Mouse (Mus musculus): ENCODE results near the gene Gm11213. TPM values are rescaled to one million over a fixed set of nuclear protein-coding genes. Genes with fewer than 3 reads are reported as not detected.

The Gm11213 gene
- polyA plus RNA-seq, 1 experiment from 2014 or later: not detected

DNA sequence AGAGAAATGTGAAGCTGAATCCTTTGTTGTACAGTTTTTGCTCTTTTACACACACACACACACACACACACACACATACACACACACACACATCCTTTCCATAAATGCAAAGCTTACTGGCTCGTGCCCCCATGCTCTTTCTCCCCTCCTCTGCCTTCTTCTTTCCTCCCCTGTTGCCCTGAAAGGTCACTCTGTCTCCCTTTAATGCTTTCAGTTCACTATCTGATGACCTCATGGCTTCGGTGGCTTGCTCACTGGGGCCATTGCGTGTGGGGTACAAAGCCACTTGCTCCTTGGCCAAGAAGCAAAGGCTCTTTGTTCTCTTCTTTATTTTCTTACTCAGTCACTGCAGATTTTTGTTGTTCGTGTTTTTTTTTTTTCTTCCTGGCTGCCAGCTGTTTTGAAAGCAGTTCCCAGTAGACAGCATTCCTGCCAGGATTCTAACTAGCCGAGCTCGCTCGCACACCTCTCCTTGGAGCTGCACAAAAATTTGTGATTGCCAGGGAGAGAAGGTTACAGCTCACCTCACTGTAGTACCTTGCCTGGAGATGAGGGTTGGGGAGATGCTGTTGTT lies 34.8 kb downstream of the Gm11213 start:
- Histone ChIP-seq H3K27ac (replicated peaks) (no peak overlapping the region), H3K9ac (replicated peaks) (0 out of 2 replicates have a peak overlapping the region, but pooled peaks have one; percentile 15), H3K36me3 (no peaks in the 10 kb centered on the region), H3K4me1 (peaks cover 10% of the 10 kb centered on the region; the same call in 1 of the 2 replicates), H3K9me3 (no peaks in the 10 kb centered on the region), H3K4me3 (no peak overlapping the region), H3K4me2 (replicated peaks) (no peak overlapping the region), H3K27me3 (no peaks in the 10 kb centered on the region)
- 19% methylated on average over 7 of the region's 7 CpGs for WGBS
- ATAC-seq (ENCODE audit: low FRiP score, low read depth): no peak

DNA sequence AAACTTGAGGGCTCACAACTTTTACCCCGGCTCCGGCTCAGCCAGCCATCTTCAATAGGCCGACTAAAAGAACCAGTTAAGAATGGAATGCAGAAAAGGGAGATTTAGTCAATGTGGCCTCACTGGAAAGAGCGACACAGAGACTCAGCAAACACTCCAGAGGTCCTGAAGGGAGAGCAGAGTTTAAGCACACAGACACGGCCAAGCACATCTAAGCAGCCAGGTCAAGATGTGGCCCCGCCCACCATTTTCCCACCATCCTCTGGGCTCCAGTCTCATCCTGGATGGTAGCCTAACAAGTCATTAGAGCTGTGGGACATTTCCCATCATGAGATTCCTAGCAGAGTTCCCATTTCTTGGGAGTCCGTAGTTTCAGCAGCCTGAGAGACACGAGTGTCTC lies 35.7 kb downstream of the Gm11213 start:
- no peak overlapping the region for H3K4me3 ChIP-seq
- H3K4me1 ChIP-seq: peaks cover 10% of the 10 kb centered on the region; the same call in 1 of the 2 replicates
- 74% methylated on average over 8 of the region's 8 CpGs for WGBS
- no peak overlapping the region for H3K4me2 ChIP-seq (replicated peaks)
- H3K9ac ChIP-seq (replicated peaks): no peak overlapping the region
- H3K27me3 ChIP-seq: no peaks in the 10 kb centered on the region
- no peak overlapping the region for H3K27ac ChIP-seq (replicated peaks)
- no peak for ATAC-seq (ENCODE audit: low FRiP score, low read depth)
- no peaks in the 10 kb centered on the region for H3K36me3 ChIP-seq
- H3K9me3 ChIP-seq: no peaks in the 10 kb centered on the region

DNA sequence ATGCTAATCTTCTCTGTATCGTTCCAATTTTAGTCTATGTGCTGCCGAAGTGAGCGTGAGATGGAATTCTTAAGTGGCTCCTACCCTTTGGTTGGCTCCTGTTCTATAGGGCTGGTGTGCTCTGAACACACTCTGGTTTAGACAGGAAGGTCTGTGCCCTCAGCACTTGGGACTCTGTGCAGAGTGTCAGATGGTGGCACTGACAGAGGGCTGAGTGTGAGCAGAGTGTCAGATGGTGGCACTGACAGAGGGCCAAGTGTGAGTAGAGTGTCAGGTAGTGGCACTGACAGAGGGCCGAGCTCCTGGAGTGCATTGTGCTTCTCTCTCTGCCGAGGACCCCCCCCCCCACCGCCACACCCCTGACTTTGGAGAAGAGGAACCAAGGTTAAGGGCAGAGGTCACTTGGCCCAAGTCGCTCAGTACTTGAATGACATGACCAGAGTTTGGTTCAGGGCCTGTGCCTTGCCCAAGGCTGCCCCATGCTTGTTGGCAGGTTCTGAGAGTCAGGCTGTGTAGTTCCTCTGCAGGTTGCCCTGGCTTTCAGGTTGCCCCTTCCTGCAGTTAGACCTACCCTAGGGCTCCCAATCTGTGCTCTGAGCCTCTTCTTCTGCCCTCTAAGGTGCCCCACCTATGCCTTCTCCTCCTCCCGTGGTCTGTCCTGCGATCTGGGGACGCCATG lies 37.2 kb downstream of the Gm11213 start:
- H3K4me1 ChIP-seq: peaks cover 10% of the 10 kb centered on the region; the same call in 1 of the 2 replicates
- H3K4me3 ChIP-seq: no peak overlapping the region
- WGBS: 86% methylated on average over 10 of the region's 10 CpGs
- H3K4me2 ChIP-seq (replicated peaks): no peak overlapping the region
- no peak overlapping the region for H3K9ac ChIP-seq (replicated peaks)
- H3K36me3 ChIP-seq: no peaks in the 10 kb centered on the region
- no peak overlapping the region for H3K27ac ChIP-seq (replicated peaks)
- ATAC-seq (ENCODE audit: low FRiP score, low read depth): no peak
- H3K27me3 ChIP-seq: no peaks in the 10 kb centered on the region
- no peaks in the 10 kb centered on the region for H3K9me3 ChIP-seq

DNA sequence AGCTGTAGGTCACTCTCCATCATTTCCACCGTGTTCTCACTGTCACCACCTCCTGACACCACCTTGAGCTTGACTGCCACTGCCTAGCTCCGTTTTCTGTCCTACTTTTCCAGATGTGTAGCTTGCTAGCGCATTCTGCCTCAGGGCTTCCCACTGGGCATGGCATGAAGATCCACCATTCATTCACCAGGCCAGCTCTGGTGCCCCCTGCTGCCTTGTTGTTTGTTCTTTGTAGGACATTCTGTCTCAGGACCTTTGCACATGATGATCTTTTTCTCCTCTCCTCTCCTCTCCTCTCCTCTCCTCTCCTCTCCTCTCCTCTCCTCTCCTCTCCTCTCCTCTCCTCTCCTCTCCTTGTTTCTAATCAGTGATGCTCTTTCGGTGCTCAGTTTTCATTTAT lies 42.3 kb downstream of the Gm11213 start:
- Histone ChIP-seq H3K27me3 (0 out of 2 replicates have a peak, but pooled peaks cover 6% of the 10 kb centered on the region), H3K4me2 (replicated peaks) (no peak overlapping the region), H3K27ac (replicated peaks) (no peak overlapping the region), H3K9ac (replicated peaks) (no peak overlapping the region), H3K4me3 (no peak overlapping the region), H3K36me3 (no peaks in the 10 kb centered on the region), H3K4me1 (peaks cover 19% of the 10 kb centered on the region), H3K9me3 (no peaks in the 10 kb centered on the region)
- 87% methylated on average over 4 of the region's 4 CpGs for WGBS
- no peak for ATAC-seq (ENCODE audit: low FRiP score, low read depth)

DNA sequence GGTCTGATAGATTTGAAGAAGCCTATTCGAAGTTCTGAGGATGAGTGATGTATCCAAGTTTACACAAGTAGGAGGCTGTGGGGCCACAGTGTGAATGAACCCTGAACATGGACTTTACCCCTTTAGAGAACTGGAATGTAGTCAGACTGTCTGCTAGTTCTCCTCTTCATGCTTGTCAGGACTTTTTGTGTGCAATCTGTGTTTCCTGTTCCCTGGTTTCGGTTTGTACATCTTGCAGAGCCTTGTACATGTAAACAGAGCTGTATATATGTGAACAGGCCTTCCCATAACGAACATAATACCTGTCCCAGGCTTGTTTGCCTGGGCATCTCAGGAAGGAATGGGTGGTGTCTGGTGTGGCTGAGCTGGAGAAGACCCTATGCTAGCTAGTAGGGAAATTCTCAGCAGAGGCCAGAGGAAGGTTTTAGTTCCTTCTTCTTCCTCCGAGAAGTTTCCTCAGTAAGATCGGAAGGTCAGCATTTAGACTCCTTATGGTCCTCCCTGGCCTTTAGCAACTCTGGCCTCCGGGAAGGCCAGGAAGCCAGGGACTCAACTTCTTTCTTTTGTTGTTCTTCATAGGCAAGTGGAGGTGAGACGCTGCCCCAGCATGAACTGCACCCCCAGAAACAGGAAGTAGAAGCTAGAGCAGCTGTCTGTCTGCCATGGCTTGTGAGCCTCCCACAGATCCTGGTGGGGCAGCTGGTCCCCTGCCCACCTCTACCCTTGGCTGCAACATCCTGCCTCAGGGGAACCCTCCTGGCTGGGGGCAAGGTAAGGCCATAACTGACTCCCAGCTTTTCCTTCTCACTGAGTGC lies 43.0 kb downstream of the Gm11213 start:
- H3K36me3 ChIP-seq: no peaks in the 10 kb centered on the region
- no peak for ATAC-seq (ENCODE audit: low FRiP score, low read depth)
- 80% methylated on average over 7 of the region's 7 CpGs for WGBS

DNA sequence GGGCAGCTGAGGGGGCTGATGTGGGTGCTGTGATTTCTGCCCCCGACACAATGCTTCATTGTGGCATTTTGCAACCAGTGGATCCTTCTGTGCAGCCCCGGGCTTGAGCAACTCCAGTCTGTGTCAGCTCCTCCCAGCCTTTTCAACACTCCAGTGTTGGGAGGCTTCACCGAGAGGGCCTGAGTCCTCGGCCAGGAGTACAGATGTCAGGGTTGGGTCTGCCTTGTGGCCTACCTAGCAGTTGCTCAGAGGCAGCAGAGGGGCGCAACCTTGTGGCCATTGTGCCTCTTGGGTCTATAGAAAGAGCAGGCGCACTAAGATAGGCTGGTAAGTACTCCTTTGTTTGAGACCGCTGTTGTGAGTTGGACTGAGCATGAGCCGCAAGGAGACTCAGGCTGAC lies 45.0 kb downstream of the Gm11213 start:
- no peaks in the 10 kb centered on the region for H3K9me3 ChIP-seq
- H3K27me3 ChIP-seq: peaks cover 21% of the 10 kb centered on the region
- no peak overlapping the region for H3K4me2 ChIP-seq (replicated peaks)
- peaks cover 28% of the 10 kb centered on the region for H3K4me1 ChIP-seq
- H3K36me3 ChIP-seq: 0 out of 2 replicates have a peak, but pooled peaks cover 2% of the 10 kb centered on the region
- H3K4me3 ChIP-seq: no peak overlapping the region
- ATAC-seq (ENCODE audit: low FRiP score, low read depth): no peak
- no peak overlapping the region for H3K27ac ChIP-seq (replicated peaks)
- WGBS: 50% methylated on average over 8 of the region's 8 CpGs
- H3K9ac ChIP-seq (replicated peaks): no peak overlapping the region

More for the DNA sequence above, 43.0 kb downstream of the Gm11213 start:
- H3K27ac ChIP-seq (replicated peaks): no peak overlapping the region
- H3K27me3 ChIP-seq: peaks cover 13% of the 10 kb centered on the region
- H3K4me2 ChIP-seq (replicated peaks): no peak overlapping the region
- H3K4me3 ChIP-seq: no peak overlapping the region
- H3K9ac ChIP-seq (replicated peaks): no peak overlapping the region
- H3K4me1 ChIP-seq: peaks cover 26% of the 10 kb centered on the region
- H3K9me3 ChIP-seq: no peaks in the 10 kb centered on the region

DNA sequence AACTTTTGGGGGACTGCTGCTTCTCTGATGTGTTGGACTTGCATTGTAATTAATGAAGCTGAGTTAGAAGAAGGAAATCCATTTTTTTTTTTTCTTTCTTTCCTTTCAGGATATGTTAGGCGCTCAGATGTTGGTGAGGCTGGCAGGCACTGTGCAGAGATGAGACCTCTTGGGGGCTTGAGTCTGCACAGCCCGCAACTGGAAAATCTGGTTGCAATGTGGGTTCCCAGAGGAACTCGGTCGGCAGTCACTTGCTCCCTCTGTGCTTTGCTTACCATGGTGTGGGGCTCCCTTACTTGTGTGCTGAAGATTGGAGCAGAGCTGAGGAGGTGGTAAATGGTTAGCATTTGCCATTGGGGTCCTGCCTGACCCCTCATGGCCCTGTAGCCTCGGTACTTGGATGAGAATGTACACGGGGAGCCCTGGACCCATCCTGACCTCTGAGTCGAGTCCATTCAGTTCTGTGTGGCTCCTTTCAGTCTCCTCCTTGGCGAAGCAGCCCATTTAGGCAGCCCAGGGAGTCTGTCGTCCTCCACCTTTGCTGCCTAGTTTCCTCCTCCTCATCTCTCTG lies 45.8 kb downstream of the Gm11213 start:
- H3K36me3 ChIP-seq: 0 out of 2 replicates have a peak, but pooled peaks cover 7% of the 10 kb centered on the region
- H3K4me1 ChIP-seq: peaks cover 32% of the 10 kb centered on the region
- H3K27ac ChIP-seq (replicated peaks): no peak overlapping the region
- H3K4me2 ChIP-seq (replicated peaks): peak overlapping the region; percentile 83
- H3K9ac ChIP-seq (replicated peaks): peak overlapping the region; percentile 81
- 40% methylated on average over 9 of the region's 9 CpGs for WGBS
- H3K4me3 ChIP-seq: peak overlapping the region; percentile 71
- H3K9me3 ChIP-seq: no peaks in the 10 kb centered on the region
- ATAC-seq (ENCODE audit: low FRiP score, low read depth): peak; percentile 24
- peaks cover 21% of the 10 kb centered on the region for H3K27me3 ChIP-seq

DNA sequence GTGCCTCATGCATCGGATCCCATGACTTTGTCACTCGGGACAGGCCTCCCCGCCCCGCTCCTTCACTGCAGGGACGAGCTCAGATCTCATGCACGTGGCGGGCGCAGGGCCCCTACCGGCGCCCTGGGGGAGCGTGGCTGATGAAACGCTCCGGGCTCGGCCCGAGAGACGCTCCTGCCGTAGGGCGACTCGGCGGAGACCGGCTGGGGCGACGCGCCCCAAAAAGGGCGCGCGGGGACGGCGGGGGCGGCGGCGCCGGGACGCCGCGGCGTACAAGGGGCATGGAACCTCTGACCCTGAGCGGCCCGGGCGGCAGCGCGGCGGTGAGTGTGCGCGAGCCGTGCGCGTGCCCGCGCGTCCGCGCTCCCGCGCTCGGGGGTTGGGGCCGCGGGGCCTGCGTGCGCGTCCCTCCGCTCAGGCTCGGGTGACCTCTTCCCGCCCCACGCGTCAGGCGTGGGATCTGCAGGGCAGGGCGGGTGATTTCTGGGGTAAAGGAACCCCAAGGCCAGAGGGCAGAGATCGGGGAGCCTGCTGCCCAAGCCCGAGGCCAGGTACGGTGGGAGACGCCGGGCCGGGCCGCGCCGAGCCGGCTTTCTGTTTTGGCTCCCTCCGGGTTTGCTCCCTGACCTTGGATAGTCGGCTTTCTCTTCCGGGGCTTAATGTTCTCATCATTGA lies 46.5 kb downstream of the Gm11213 start, which contains the start of gene Tmem268:
TSS of gene Tmem268 (plus strand) at position 375 of the 675 bp plus-strand sequence.
- H3K4me1 ChIP-seq: peaks cover 34% of the 10 kb centered on the region
- H3K4me3 ChIP-seq: peak within 1 kb of the TSS; percentile 71
- 0 out of 2 replicates have a peak, but pooled peaks cover 7% of the 10 kb centered on the region for H3K36me3 ChIP-seq
- peak within 1 kb of the TSS; percentile 81 for H3K9ac ChIP-seq (replicated peaks)
- WGBS: under 1% methylated on average over 81 of the region's 81 CpGs
- peak; percentile 83 for ATAC-seq (ENCODE audit: low FRiP score, low read depth)
- 0 out of 2 replicates have a peak within 1 kb of the TSS, but pooled peaks have one; percentile 6 for H3K27ac ChIP-seq (replicated peaks)
- H3K4me2 ChIP-seq (replicated peaks): peak within 1 kb of the TSS; percentile 83
- no peaks in the 10 kb centered on the region for H3K9me3 ChIP-seq
- H3K27me3 ChIP-seq: peaks cover 21% of the 10 kb centered on the region

DNA sequence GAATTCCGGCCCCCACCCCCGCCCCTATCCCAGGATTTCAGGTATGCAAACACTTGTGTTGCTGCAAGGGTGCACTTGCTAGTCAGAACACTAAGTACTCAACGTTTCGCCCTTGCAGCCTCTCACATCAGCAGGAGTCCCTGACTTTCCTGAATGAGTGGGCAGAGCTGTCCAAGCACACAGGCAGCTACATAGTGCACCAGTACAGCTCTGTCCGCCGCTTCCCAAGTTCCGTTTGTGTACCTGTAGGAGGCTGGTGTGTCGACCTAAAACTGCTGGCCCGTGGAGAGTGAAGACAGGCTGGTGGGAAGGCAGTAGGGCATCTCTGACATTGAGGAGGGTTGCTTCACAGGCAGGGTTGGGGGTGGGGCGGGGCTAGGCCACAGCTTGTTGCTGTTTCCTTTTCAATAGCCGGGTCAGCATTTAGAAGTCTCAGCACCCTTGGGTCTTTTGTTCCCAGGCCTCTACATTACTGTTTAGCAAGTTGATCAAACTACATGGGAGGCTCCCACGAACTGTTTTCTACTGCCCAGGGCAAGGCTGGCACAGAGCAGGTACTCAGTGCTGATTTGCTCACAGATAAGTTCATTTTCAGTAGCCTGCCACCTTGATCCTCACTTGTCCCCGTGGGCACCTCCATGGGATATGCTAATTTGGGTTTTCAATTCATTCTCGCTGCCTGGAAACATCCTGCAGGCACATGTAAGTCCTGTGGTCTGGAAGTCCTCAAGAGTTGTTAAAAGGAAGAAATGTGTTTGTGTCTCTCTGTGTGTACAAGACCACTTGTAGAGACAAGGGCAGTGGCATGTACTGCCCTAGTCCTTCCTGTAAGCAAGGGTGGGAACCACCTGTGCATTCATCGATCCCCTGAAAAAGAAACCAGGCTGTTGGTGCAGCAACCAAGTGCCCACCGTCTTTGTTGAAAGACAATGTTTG lies 47.7 kb downstream of the Gm11213 start:
- peak overlapping the region; percentile 83 for H3K4me2 ChIP-seq (replicated peaks)
- H3K27ac ChIP-seq (replicated peaks): no peak overlapping the region
- no peak for ATAC-seq (ENCODE audit: low FRiP score, low read depth)
- no peaks in the 10 kb centered on the region for H3K9me3 ChIP-seq
- H3K36me3 ChIP-seq: peaks cover 15% of the 10 kb centered on the region
- no peak overlapping the region for H3K9ac ChIP-seq (replicated peaks)
- peaks cover 34% of the 10 kb centered on the region for H3K4me1 ChIP-seq
- H3K27me3 ChIP-seq: peaks cover 21% of the 10 kb centered on the region
- 19% methylated on average over 16 of the region's 16 CpGs for WGBS
- 0 out of 2 replicates have a peak overlapping the region, but pooled peaks have one; percentile 71 for H3K4me3 ChIP-seq

DNA sequence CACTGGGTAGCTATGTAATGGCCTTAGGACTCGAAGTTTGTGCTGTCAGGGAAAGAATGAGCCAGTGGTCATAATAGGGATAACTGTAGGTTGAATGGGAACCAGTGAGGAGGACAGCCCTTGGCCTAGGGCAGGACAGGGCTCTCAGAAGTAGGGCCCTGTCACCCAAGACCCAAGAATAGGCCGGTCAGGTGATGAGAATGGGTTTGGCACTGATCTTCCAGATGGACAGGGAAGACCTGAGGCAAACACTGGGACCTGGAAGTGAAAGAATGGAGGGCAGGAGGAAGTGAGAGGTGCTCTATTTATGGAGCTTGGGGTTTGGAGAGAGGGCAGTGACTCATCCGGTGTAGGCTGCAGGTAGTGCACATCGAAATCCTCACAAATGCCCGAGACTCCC lies 48.4 kb downstream of the Gm11213 start:
- H3K27me3 ChIP-seq: peaks cover 18% of the 10 kb centered on the region
- H3K27ac ChIP-seq (replicated peaks): no peak overlapping the region
- H3K4me2 ChIP-seq (replicated peaks): no peak overlapping the region
- no peak for ATAC-seq (ENCODE audit: low FRiP score, low read depth)
- H3K9me3 ChIP-seq: no peaks in the 10 kb centered on the region
- peaks cover 34% of the 10 kb centered on the region for H3K4me1 ChIP-seq
- H3K36me3 ChIP-seq: peaks cover 22% of the 10 kb centered on the region
- 69% methylated on average over 5 of the region's 5 CpGs for WGBS
- no peak overlapping the region for H3K9ac ChIP-seq (replicated peaks)
- no peak overlapping the region for H3K4me3 ChIP-seq
